Mouse (Mus musculus) CH12.LX (cell line): Measurements from ENCODE around the gene Ccnl1.

Experiments used
- CHD1 ChIP-seq: IDR thresholded peaks from 2 replicates; pipeline ENCODE4 v1.6.1; 2012; ENCODE audit warnings: low read depth, low read length, improper control_type of control experiment, inconsistent platforms
- CTCF ChIP-seq, 2 experiments: IDR thresholded peaks in 1 of 2; conservative IDR thresholded peaks in 1 of 2; 2 replicates each; pipeline ENCODE4 v1.5.1; 2011 to 2012; ENCODE audit warnings: low read depth in 2 of 2, low read length in 2 of 2, improper control_type of control experiment in 1 of 2, inconsistent platforms in 1 of 2, mild to moderate bottlenecking in 1 of 2, moderate library complexity in 1 of 2
- ETS1 ChIP-seq: conservative IDR thresholded peaks from 2 replicates; pipeline ENCODE4 v1.6.1; 2012; ENCODE audit warnings: low read depth, mild to moderate bottlenecking, inconsistent platforms, low read length, improper control_type of control experiment, moderate library complexity
- KAT2A ChIP-seq: IDR thresholded peaks from 2 replicates; pipeline ENCODE4 v1.6.1; 2012; ENCODE audit warnings: low read length, improper control_type of control experiment, inconsistent platforms; ENCODE audit not compliant: insufficient replicate concordance
- NELFE ChIP-seq: IDR thresholded peaks from 2 replicates; pipeline ENCODE4 v1.6.1; 2011; ENCODE audit warnings: low read depth, low read length, improper control_type of control experiment
- POLR2A ChIP-seq: IDR thresholded peaks from 2 replicates; pipeline ENCODE4 v1.6.1; 2011; ENCODE audit warnings: low read depth, mild to moderate bottlenecking, improper control_type of control experiment, low read length
- TCF12 ChIP-seq: IDR thresholded peaks from 2 replicates; pipeline ENCODE4 v1.6.1; 2014; ENCODE audit warnings: low read depth, mild to moderate bottlenecking, inconsistent platforms, low read length, improper control_type of control experiment
- ZNF384 ChIP-seq: IDR thresholded peaks from 2 replicates; pipeline ENCODE4 v1.6.1; 2012; ENCODE audit warnings: low read depth, low read length, improper control_type of control experiment, inconsistent platforms

DNA sequence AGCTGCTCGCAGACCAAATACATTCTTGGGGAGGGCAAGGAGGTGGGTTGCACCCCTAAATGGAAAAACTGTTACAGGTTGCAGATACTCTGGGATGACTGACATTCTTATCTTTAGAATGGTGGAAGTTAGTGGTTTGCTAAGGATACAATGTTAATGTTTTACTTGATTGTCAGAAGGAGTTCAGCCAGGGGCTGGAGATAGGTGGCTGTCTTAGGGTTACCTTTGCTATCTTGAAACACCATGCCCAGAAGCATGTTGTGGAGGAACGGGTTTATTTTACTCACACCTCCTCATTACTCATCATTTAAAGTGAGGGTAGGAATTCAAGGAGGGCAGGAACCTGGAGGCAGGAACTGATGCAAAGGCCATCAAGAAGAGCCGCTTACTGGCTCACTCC, 11.1 kb upstream of the Ccnl1 start:
- TF ChIP-seq ZNF384 (no peak), POLR2A (no peak), NELFE (no peak), CHD1 (no peak), ETS1 (no peak), CTCF (conservative IDR thresholded peaks at IDR 0.05 in 1 of 2, IDR thresholded peaks at IDR 0.05 in 1 of 2; ENCODE audit: low read depth in 2 of 2, low read length in 2 of 2) (no peak), KAT2A (no peak), TCF12 (no peak)
